Mouse (Mus musculus): Measurements from ENCODE around the gene Snx17. TPM values are rescaled to one million over a fixed set of nuclear protein-coding genes. Genes with fewer than 3 reads are reported as not detected.
A peak's percentile ranks its signal among the peaks of the same experiment; 100 is the strongest.

Snx17 gene
- total and polyA plus RNA-seq, 3 experiments, result 58.1 to 66.8 (median 63.2) TPM

DNA sequence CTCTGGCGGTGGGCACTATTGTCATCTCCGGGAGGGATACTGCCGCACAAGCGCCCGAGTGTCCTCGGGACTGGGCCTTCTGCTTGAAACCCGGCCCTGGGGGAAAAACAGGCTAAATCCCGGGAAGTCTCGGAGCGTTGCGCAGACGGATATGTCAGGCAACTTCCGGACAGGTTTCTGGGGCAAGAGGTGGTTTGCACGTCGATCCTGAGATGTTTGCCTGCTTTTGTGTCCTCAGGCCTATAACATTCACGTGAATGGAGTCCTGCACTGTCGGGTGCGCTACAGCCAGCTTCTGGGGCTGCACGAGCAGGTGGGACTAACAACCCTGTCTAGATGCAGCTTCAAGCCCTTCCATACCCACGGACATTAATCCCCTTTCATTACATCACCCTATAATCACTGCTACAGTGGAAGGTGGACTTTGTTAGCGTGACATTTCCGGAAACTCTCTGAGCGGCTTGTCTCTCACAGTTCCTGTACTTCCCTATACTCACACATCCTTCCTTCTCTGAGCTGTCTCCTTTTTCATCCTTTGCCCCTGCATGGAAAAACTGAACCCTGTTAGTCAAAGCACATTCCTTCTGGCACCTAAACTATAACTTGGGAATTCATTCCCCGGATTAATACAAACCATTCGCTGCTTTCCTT lies 729 bp downstream of the Snx17 start:
- Histone ChIP-seq H3K27ac (peak overlapping the region; percentile 82), H3K4me1 (ENCODE audit: control insufficient read depth, insufficient read depth, low read length) (peaks cover 2% of the 10 kb centered on the region), H3K79me2 (replicated peaks; ENCODE audit: control insufficient read depth, insufficient read depth, low read length) (no peaks in the 10 kb centered on the region), H3K4me3 (peak overlapping the region; percentile 92), H3K9ac (ENCODE audit: low read depth, low read length) (peak overlapping the region; percentile 63), H3K36me3 (ENCODE audit: control insufficient read depth, insufficient read depth, low read length) (peaks cover 6% of the 10 kb centered on the region), H3K27me3 (ENCODE audit: control insufficient read depth, insufficient read depth, low read length) (no peaks in the 10 kb centered on the region)
- no peak for DNase-seq
- 7% methylated on average over 25 of the region's 25 CpGs for WGBS
- no peak for TF ChIP-seq EP300 (IDR thresholded peaks at IDR 0.05; ENCODE audit: insufficient read depth, low read depth, low read length)
- no peak for TF ChIP-seq POLR2A (IDR thresholded peaks at IDR 0.05; ENCODE audit: insufficient read depth, low read depth, low read length)
- TF ChIP-seq CTCF (IDR thresholded peaks at IDR 0.05), result no peak
- intact Hi-C loops (cut with DNase I), result loop anchor here (1.0 kb wide), 2 partner anchors 13 to 48 kb away; partner anchors contain the start of genes Gm9970 and Gtf3c2

GRCm38 (mm10) chr5:31194486-31195485 lies 1.8 kb downstream of the Snx17 start:
- no peak for TF ChIP-seq CTCF (IDR thresholded peaks at IDR 0.05)
- peaks cover 2% of the 10 kb centered on the region for H3K4me1 ChIP-seq (ENCODE audit: control insufficient read depth, insufficient read depth, low read length)
- no peak overlapping the region for H3K9ac ChIP-seq (ENCODE audit: low read depth, low read length)
- no peak for DNase-seq
- H3K79me2 ChIP-seq (replicated peaks; ENCODE audit: control insufficient read depth, insufficient read depth, low read length), result no peaks in the 10 kb centered on the region
- H3K27ac ChIP-seq, result no peak overlapping the region
- peaks cover 6% of the 10 kb centered on the region for H3K36me3 ChIP-seq (ENCODE audit: control insufficient read depth, insufficient read depth, low read length)
- H3K4me3 ChIP-seq, result no peak overlapping the region
- H3K27me3 ChIP-seq (ENCODE audit: control insufficient read depth, insufficient read depth, low read length), result no peaks in the 10 kb centered on the region
- WGBS, result 87% methylated on average over 16 of the region's 16 CpGs
- intact Hi-C loops (cut with DNase I), result no loop called here

DNA sequence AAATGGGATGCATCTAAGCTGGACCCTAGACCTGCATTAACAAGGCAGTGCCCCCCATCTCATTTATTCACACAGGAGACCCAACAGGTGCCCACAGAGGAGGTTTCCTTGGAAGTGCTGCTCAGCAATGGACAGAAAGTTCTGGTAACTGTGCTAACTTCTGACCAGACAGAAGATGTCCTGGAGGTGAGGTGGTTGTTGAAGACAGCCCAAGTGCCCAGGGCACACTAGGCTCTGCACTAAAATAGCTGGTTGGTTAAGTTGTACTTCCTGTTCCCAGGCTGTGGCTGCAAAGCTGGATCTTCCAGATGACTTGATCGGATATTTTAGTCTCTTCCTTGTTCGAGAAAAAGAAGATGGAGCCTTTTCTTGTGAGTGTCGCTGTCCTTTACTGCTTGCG lies 2.6 kb downstream of the Snx17 start:
- 71% methylated on average over 4 of the region's 4 CpGs for WGBS
- Histone ChIP-seq H3K27me3 (ENCODE audit: control insufficient read depth, insufficient read depth, low read length) (no peaks in the 10 kb centered on the region), H3K79me2 (replicated peaks; ENCODE audit: control insufficient read depth, insufficient read depth, low read length) (no peaks in the 10 kb centered on the region; the same call in 1 of the 2 replicates), H3K27ac (no peak overlapping the region), H3K36me3 (ENCODE audit: control insufficient read depth, insufficient read depth, low read length) (peaks cover 6% of the 10 kb centered on the region), H3K9ac (ENCODE audit: low read depth, low read length) (no peak overlapping the region), H3K4me3 (no peak overlapping the region), H3K4me1 (ENCODE audit: control insufficient read depth, insufficient read depth, low read length) (peaks cover 2% of the 10 kb centered on the region)
- TF ChIP-seq POLR2A (IDR thresholded peaks at IDR 0.05; ENCODE audit: insufficient read depth, low read depth, low read length), result no peak
- no peak for TF ChIP-seq CTCF (IDR thresholded peaks at IDR 0.05)
- TF ChIP-seq EP300 (IDR thresholded peaks at IDR 0.05; ENCODE audit: insufficient read depth, low read depth, low read length), result no peak
- no peak for DNase-seq
- intact Hi-C loops (cut with DNase I), result no loop called here

DNA sequence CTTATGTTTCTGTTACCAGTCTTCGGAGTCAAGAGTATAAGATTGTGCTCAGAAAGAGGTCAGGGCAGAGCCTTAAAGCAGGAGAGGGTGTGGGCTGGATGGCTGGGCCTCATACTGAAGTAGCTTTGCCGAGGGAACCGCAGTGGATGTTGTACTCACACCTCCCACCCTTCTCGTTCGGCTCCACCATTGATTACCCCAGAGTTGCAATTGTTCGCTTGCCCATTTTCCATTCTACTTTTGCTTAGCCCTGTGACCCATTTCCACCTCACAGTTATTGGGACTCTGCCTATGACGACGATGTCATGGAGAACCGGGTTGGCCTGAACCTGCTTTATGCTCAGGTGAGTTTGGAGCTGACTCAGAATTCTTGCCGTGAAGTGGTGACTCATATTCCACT lies 3.2 kb downstream of the Snx17 start:
- Histone ChIP-seq H3K27me3 (ENCODE audit: control insufficient read depth, insufficient read depth, low read length) (no peaks in the 10 kb centered on the region), H3K36me3 (ENCODE audit: control insufficient read depth, insufficient read depth, low read length) (peaks cover 6% of the 10 kb centered on the region), H3K27ac (no peak overlapping the region), H3K79me2 (replicated peaks; ENCODE audit: control insufficient read depth, insufficient read depth, low read length) (no peaks in the 10 kb centered on the region; the same call in 1 of the 2 replicates), H3K9ac (ENCODE audit: low read depth, low read length) (no peak overlapping the region), H3K4me1 (ENCODE audit: control insufficient read depth, insufficient read depth, low read length) (peaks cover 3% of the 10 kb centered on the region), H3K4me3 (no peak overlapping the region)
- intact Hi-C loops (cut with DNase I), result no loop called here
- no peak for TF ChIP-seq EP300 (IDR thresholded peaks at IDR 0.05; ENCODE audit: insufficient read depth, low read depth, low read length)
- no peak for TF ChIP-seq POLR2A (IDR thresholded peaks at IDR 0.05; ENCODE audit: insufficient read depth, low read depth, low read length)
- no peak for TF ChIP-seq CTCF (IDR thresholded peaks at IDR 0.05)
- 88% methylated on average over 10 of the region's 10 CpGs for WGBS
- no peak for DNase-seq

DNA sequence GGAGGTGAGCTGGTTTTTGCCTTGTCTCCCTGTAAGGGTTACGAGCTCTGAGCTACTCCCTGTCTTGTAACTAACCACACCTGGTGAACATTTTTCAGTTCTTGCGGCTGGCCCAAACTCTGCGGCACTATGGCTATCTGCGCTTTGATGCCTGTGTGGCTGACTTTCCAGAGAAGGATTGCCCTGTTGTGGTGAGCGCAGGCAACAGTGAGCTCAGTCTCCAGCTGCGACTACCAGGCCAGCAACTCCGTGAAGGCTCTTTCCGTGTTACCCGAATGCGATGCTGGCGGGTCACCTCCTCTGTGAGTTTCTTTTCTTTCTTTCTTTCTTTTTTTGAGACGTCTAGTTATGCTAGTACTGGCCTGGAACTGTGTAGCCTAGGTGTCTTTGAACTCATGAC lies 4.0 kb downstream of the Snx17 start:
- WGBS, result 91% methylated on average over 12 of the region's 12 CpGs
- no peak overlapping the region for H3K27ac ChIP-seq
- intact Hi-C loops (cut with DNase I), result no loop called here
- peaks cover 6% of the 10 kb centered on the region for H3K36me3 ChIP-seq (ENCODE audit: control insufficient read depth, insufficient read depth, low read length)
- H3K79me2 ChIP-seq (replicated peaks; ENCODE audit: control insufficient read depth, insufficient read depth, low read length), result no peaks in the 10 kb centered on the region; the same call in 1 of the 2 replicates
- H3K27me3 ChIP-seq (ENCODE audit: control insufficient read depth, insufficient read depth, low read length), result no peaks in the 10 kb centered on the region
- peaks cover 1% of the 10 kb centered on the region; the same call in 1 of the 2 replicates for H3K4me1 ChIP-seq (ENCODE audit: control insufficient read depth, insufficient read depth, low read length)
- H3K9ac ChIP-seq (ENCODE audit: low read depth, low read length), result no peak overlapping the region
- no peak overlapping the region for H3K4me3 ChIP-seq
- no peak for DNase-seq
- TF ChIP-seq EP300 (IDR thresholded peaks at IDR 0.05; ENCODE audit: insufficient read depth, low read depth, low read length) (no peak), CTCF (IDR thresholded peaks at IDR 0.05) (no peak), POLR2A (IDR thresholded peaks at IDR 0.05; ENCODE audit: insufficient read depth, low read depth, low read length) (no peak)

Measured in heart, adult 2 months (tissue).